Mouse (Mus musculus) embryonic fibroblast, embryonic 13.5 days (primary cell): ENCODE results near the gene 4933430I17Rik.

ENCODE experiments used
- CTCF ChIP-seq: IDR thresholded peaks from 2 replicates; pipeline ENCODE4 v1.5.1; 2011; ENCODE audit warnings: mild to moderate bottlenecking, control low read depth, low read length, moderate library complexity, borderline replicate concordance; ENCODE audit not compliant: insufficient read depth
- POLR2A ChIP-seq: IDR thresholded peaks from 2 replicates; pipeline ENCODE4 v1.6.1; 2011; ENCODE audit warnings: low read depth, mild to moderate bottlenecking, control low read depth, low read length, moderate library complexity

DNA sequence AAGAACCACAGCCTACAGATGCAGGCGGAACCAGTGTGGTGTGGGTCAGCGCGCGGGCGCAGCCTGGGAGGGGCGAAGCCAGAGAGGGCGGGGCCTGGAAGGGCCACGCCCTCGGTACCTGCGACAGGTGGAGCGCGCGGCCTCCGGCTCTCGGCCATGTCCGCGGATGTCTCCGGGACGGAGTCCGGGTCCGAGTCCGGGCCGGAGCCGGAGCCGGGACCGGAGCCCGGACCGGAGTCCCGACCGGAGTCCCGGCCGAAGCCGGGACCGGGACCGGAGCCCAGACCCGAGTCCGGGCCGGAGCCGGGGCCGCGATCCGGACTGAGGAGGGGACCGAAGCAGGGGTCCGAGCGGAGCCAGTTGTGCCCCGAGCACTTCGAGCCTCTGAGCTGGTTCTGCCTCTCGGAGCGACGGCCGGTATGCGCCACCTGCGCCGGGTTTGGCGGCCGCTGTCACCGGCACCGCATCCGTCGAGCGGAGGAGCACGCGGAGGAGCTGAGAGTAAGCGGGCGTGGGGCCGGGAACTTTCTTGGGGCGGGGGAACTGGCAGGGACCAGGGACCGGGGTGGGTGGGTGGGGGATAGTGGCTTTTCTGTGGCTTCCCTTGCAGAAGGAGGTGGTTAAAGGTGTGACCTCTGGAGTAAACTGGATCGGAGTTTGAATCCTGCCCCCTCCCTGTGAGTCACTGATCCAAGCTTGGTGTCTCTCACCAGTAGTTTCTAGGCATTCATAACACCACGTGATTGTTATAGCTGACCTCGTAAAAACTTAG, 45.0 kb upstream of the 4933430I17Rik start, which contains the start of gene Bspry:
- TF ChIP-seq POLR2A = no peak
- no peak for TF ChIP-seq CTCF
